Mouse (Mus musculus): Measurements from ENCODE around the gene Prok1.

Gene Prok1

DNA sequence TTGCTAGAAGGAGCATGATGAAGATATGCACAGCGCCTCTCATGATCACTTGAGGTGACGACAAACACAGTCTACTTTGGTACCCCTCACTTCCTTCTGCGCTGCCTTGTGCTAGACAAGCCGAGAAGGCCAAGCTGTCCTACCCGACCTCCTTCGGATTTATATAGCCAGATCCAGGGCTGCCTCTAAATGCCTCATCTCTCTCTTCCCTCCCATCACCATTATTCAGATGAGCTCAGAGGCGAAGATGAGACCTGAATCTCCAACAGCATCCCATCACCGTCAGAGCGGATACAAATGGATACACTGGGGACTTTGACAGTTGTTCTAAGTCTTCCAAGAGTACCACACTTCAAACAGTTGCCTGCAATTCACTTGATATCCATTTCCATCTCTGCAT, at the start of gene Prok1:
Prok1 (minus strand) TSS at position 101 of the 400 bp plus-strand sequence.
- no peak for DNase-seq

DNA sequence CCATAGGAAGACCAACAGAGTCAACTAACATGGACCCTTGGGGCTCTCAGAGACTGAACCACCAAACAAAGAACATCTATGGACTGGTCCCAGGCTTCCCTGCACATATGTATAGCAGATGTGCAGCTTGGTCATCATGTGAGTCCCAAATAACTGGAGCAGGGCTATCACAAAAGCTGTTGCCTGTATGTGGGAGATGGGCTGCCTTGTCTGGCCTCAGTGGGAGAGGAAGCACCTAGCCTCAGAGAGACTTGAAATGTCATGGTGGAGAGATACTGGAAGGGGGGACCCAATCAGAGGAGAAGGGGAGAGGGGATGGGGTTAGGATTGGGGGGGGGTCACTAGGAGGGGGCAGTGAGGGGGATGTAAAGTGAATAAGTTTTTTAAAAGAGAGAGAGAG, 47.8 kb upstream of the Prok1 start:
- no peak for DNase-seq

DNA sequence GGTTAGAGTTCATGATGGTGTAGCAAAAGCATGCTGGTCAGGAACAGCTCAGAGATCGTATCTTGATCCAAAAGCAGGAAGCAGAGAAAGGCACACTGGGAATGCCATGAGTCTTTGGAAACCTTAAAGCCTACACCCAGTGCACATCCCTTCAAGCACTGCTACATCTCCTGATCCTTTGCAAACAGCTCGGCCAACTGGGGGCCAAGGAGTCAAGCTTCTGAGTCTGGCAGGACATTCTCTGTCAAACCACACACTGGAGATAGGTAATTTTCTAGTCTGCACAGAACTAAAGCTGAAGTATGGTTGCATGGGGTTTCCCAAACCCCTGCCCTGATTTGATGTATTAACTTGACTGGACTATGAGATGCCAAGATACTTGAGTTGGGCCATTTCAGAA, 46.6 kb upstream of the Prok1 start:
- DNase-seq: no peak

DNA sequence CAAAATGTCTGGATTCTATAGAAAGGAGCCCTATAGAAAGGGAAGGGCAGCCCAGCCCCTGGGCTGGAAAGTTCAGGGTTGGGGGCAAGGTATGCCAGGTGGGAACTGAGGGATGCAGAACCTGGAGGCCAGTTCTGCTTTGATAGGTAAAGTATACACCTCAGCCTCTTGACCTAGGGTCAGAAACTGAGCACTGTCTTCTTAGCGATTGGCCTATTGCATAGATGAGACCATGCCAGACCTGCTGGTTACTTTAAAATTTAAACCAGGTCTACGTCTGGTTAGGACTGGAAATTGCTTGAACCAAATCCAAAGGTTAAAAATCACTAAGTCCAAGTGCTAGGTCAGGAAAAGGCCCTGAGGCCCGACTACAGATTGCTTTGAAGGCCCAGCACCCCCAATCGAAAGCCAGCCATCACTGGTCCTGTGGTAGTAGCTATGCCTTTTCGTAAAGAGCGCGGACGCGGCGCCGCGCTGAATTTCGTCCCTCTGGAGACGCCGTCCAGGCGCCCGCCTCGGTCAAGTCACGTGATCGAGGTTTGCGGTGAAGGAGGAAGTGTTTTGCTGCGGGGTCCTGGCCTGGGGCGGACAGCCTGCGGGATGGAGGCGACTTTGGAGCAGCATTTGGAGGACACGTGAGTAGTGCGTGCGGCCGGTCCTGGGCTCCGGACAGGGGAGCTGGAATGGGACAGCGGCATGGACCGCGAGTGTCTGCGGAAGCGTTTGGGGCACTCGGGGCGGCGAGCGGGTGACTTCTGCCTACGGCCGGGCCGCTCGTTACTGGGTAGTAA, 39.2 kb upstream of the Prok1 start, which contains the start of gene Lamtor5:
Lamtor5 (plus strand) TSS at position 380 of the 791 bp plus-strand sequence.
- peak; percentile 93 for DNase-seq

DNA sequence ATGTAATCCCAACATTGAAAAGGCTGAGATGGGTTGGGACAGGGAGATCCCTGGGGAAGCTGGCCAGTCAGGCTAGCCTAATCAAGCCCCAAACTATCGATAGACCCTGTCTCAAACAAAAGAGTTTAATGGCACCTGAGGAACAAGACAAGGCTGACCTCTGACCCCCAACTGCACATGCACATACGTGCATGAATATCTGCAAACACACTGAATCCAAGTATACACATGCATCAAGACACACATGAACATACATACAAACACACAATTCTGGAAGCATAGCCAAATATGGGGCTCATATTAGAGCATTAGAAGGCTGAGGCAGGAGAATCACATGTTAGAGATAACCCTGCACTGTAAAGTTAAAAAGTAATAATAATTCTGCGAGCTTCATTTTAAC, 37.1 kb upstream of the Prok1 start:
- DNase-seq: no peak

DNA sequence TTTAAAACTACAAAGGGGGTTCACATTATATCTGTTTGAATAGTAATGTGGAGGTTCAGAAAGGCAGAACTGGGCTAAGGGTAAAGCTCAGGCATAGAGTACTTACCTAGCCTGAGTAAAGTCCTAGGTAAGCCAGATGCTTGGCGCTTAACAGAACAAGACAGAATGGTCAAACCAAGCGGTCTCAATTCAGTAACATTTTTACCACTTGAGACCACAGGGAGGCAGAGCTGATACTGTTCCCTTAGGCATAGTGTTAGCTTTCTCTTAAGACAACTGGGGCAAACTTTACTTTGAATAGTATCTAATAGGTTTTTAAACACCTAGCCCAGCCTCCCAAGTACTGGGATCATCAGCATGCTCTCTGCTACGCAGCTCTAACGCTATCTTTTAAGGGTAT, 36.5 kb upstream of the Prok1 start:
- no peak for DNase-seq

DNA sequence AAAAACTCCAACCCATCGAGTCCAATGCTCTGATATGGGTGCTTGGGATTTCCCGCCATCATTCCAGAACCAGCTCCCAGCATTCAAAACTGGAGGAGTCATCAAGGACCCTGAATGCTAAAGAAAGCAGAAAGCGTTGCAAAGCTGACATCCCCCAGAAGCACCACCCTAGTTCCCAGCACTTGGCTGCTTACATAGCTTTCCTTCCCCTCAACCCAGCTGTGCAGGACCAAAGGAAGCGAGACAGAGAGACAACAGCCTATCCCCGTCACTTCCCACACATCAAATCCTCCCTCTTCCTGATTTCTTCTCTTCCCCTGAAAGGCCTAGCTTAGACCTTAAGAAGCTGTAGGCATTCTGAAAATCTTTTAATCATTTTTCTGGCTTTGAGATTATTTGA, 35.8 kb upstream of the Prok1 start:
- DNase-seq: no peak

DNA sequence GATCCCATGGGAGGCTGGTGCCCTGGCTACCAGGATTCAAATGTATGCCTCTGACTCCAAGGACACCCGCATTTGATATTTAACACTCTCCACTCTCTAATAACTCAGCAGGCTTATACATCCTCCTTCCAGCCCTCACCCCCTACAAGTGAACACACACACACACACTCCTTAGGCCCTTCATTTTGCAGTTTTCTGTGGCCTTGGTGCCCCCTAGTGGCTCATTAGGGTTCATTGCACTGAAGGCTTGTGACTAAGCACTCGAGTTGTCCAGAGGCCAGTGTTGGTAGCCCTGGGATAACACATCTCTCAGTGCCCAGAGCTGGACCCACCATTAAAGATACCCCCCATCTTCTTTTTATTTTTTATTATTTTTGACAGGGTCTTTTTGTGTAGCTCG, 34.3 kb upstream of the Prok1 start:
- peak; percentile 79 for DNase-seq

DNA sequence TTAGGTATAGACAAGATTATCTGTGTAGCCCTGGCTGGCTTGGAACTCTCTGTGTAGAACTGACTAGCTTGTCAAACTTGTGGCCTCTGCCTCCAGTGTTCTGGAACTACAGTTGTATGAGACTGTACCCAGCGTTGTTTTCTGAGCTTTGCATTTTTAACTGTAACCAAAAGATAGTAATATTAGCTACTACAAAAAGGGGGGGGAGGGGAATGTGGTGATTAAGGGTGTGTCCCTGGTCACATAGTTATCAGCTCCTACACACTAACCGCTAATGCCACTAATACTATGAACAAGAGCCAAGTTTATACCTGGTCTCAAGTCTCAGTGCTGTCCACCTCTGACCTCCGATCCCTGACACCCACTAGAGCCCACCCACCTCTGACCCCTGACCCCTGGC, 32.9 kb upstream of the Prok1 start:
- DNase-seq: no peak

DNA sequence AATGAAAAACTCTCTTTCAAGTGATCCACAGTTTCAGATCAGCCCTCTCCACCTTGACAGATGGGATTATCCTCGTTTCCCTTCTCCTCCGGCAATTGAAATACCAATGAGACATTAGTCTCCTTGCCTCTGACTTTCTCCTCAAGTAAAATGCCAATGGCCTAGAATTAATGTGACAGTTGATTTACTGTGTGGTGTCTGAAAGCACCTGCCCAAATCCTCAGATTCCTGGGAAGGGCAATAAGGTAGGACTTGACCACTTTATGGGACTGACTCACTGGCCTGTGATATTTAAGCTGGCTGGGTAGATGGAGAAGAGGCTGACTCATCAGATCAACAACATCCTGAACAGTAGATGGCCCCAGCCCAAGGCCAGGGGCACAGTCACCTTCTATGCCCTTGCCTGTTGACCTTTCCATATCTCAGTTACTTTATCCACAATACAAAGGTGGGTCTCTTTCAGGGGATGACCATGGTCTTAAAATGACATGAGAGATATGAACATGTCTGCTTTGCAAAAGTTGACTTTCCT, 27.4 kb upstream of the Prok1 start:
- no peak for DNase-seq

DNA sequence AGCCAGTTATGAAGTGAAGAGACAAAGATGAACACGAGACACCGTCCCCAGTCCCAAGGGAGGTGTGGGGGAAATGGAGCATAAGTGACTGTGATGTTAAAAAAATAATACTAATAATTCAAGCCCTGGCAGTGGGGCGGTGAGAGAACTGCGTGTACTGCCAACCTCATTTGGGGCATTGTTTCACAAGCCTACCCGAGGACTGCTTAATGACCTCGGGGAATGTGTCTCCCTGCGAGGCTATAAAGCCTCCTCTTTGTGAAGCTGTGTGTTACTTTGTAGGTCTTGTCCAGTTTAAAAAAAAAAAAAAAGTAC, 22.3 kb upstream of the Prok1 start:
- DNase-seq: no peak

DNA sequence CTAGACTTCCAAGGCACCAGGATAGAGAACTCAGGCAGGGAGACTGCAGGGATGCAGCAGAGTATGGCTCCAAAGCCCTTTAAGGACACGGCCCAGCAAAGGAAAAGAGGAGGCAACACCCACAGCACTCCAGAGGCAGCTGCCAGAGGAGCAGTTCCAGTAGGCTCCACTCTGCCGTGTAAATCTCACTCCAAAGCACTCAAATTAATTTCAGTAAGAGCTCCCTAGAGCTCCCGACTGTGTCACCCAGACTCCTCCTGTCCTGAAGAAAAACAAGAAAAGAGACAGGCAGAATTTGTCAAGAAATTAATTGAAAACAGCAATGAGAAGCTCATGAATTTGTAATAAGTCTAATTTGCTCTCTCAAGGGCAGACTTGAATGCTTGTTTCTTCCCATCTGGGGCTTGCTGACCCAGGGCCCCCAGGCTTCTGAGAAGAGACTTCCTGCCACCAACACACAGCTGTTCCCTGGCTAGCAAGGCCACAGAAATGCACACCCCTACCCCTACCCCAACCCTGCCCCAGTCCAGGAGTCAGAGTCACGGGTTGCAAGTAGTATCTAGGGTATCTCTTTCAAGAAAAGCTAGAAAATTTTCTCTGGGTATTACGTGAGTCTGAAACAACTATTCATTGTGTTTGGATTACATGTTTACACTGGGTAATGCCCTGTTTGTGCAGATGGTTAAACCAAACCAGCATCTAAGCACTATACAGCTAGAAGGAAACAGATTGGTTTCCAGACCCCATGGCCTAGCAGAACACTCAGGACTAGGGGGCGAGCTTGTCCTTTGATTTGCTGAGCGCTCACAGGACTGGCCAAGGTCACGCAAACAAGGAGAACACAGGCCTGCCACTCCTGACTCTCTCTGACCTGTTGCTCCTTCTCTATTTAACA, 21.7 kb upstream of the Prok1 start:
- no peak for DNase-seq

DNA sequence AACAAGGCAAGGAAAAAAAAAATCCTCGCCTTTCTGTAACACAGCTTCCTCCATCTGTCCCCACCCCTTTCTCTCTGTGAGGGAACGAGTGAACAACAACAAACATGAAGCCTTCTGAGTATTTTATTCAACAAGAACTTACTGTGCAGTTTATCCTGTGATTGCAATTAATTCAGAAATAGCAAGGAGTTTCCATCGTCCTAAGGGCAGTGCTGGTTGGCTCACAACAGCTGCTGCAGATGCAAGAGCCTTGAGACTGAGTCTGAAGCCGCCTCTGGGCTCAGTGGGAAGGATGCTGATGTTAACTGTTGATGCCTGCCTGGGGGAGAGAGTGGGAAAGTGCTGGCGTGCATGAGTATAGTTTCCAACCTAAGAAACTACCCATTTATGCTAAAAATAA, 18.4 kb upstream of the Prok1 start:
- no peak for DNase-seq

DNA sequence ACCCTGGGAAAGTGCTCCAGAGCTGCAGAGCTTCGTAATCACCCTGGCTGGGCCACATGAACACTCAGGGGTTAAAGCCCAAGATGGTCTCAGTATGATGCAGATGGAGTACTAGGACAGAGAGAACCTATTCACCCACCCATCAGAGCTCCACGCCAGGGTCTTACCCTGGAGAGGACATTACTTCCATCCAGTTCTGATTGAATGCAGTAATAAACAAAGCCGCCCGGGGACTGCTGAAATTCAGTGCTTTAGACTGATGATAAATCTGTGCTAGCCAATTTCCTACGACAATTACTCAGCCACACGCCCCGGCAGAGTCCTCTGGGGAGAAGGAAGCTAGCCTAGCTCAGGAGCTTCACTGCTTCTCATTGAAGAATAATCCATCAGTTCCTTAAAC, 17.2 kb upstream of the Prok1 start:
- no peak for DNase-seq

DNA sequence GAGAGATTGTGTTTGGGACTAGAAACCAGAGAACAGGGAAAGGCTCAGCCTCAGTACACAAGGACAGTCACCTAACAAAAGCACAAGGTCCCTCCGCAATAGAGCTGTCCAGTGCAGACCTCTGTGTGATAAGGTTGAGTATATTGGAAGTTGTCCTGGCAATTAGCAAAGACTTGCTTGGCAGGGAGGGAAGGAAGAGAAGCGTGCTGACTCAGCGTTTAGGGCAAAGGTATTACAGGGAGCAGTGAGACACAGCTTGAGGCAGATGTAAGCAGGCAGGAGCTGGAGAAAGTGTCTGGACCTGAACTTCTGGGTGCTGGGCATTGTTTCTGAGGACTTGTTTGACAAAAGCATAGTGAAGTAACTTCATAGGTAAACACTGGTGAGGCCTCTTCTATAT, 16.5 kb upstream of the Prok1 start:
- DNase-seq: no peak

DNA sequence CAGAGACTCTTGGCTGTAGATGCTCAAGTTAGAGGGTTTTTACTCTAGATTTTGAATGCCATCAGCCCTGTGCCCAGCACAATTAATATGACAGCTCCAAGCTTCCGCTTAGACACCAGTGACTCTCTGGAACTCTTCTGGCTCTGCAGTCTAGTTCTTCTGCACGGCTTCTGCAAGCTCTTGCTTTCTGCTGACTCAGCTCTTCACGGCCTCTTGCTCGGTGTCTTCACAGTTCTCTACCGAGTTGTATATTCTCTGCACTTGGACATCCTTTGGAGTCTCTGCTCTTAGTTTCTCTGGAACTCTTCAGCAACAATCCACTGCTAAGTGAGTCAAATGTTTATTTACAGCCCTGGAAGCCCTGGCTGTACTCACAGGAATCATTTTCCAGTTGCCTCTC, 14.4 kb upstream of the Prok1 start:
- DNase-seq: no peak

DNA sequence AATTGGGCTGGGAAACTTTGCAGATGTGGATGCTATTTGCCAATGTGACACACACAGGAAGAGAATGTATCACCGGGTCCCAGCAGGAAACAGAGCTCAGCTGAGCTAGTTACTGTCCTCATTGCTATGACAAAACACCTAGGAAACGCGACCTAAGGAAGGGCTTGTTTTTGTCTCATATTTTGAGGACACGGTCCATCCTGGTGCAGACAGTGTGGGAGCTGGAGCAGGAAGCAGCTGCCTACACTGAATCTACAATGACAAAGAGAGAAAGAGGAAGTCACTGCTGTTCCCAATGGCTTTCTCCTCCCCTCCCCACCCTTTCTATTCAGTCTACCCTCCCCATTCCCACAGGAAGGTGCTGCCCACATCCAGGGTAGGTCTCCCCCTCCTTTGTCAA, 12.5 kb upstream of the Prok1 start:
- no peak for DNase-seq

DNA sequence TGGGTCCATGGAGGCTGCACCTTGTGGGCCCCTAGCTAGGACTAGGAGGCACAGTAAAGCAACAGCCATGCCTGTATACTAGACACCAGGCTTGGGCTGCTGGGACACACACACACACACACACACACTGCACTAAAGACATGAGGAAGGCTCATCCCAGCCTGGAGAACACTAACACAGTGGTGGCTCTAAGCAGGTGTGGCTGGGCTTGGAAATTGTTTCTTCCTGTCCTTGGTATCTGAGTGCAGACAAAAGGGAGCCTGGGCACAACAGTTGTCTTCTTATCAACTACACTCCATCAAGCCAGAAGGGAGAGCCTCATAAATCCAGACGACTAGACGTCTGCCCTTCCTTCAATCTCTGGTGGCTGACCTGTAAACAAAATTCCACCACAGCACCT, 10.8 kb upstream of the Prok1 start:
- no peak for DNase-seq

DNA sequence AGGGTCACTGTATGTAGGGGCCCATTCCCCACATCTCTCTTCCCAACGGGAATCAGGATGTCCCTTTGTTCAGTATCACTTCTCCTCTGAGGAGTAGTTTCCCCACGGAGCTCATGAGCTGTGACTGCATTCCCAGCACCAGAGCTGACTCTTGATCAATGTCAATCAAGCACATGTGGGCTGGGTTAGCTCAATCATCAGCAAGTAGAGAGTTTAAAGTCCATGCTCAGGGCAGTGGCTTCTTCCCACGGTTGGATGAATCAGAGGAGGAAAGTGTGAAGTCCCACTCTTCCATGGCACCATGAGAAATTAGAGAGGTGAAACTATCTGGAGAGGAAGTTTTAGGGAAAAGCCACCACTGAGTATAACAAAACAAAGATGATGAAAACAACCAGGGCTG, 9.5 kb upstream of the Prok1 start:
- no peak for DNase-seq

DNA sequence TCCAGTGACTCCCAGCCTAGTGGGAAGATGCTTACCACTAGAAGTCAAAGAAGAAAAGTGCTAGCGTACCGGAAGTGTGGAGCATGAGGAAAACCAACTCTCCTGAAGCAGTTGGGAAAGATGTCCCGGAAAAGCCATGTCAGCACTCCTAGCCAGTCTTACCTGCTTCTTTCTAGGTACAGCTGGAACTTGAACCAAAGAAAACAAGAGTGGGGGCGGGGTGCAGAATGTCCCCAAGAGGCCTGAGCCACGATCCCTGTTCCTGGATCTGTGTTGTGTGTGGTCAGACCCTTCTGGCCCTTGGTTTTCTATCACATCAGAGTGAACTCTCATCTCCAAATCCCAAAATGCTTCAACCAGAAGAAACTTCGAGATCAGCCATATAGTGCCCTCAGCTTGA, 7.4 kb upstream of the Prok1 start:
- no peak for DNase-seq

DNA sequence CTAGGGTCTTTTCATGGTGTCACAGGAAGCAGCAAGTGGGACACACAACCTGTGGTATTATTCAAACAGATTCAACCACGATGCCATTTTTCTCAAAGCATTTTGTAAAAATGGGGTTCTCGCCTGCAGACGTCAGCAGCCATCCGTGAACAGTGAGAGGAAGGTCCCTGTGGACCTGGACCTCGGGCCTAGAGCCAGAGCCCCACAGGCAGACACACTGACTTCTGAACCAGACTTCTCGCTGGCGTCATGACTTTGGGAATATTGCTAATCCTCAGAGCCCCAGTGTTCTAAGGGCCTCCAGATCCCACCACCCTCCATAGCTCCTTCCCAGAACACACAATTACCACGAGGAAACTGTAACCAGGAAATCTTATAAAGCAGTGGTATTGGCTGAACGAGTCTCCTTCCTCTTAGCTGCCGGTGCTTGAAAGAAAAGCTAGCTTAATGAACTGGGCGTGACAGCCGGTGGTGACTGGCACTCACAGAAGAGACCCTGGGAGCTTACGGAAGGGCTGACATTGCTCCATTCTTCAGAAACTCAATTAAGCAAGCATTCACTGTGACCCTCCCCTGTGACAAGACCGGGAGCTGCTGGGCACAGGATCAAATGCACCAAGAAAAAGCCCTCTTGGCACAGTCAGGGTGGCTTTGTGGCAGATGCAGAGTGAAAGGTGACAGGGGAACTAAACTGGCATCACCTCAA, 2.0 kb upstream of the Prok1 start:
- DNase-seq: no peak

DNA sequence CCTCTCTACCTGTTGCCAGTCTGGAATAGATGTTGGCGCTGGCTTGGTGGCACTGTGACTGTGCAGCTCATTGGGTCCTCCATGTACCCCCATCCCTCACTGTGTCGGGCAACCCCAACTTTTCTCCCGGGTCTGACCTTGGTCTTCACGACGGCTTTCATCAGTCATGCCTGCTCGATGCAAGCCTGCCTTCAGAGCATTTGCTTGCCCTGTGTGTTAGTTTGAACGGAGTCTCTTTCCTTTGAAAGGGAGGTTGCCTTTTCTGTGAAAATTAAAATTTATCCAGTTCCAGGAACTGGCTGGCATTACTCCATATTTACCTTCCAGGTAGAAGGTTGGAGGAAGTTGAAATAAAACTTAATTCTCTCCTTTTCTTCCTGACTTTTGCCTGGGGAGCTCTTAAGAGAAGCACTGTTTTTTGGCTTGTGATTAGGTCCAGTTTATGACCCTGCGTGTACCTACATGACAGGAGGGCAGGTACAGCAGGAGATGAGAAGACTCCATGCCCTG, 981 bp downstream of the Prok1 start:
- DNase-seq: no peak

DNA sequence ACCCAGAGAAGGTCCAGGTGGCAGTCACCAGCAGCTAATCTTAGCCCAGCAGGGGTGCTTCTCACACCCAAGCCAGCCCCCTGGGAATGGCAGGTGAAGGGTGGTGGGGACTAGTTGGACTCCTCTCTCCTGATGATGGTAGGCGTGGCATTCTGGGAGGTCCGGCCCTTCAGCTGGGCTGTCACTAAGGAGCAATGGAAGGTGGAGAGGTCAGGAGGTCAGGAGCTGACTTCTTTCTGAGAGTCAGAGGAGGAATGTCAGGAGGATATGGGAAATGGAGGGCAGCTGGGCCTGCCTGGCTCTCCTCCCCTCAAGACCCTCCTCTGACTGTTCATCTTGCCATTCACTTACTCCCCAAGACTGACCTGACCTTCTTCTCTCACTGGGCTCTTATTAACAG, 1.5 kb downstream of the Prok1 start:
- no peak for DNase-seq

All from cerebellum, adult 9-10 months (tissue).